Mouse (Mus musculus) B cell, adult 2 months (primary cell): ENCODE measurements around the gene Naip5.
"Not testable (repeated sequence)": the region's sequence is repeated elsewhere in the genome, so short reads cannot be mapped to it uniquely, and the experiment has no call there.

Experiments used
- DNase-seq, 2 experiments: peaks; one replicate each; pipeline ENCODE4 v3.0.0; 2022

Gene Naip5

DNA sequence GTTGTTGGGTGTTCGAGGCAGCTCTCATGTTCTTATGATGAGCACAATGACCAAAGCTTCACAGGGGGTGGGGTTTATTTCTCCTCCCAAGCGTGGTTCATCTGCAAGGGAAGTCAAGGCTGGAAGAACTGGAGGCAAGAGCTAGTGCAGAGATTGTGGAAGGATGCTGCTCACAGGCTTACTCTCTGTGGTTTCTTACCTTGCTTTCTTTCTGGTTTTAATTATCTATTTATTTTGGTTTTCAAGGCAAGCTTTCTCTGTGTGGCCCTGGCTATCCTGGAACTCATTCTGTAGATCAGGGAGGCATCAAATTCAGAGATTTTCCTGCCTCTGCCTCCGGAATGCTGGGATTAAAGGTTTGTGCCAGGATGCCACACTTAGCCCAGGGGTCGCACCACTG lies at the start of gene Naip5:
Gene Naip5 (minus strand): TSS at position 101 of the 400 bp plus-strand sequence.
- DNase-seq = not testable (repeated sequence)

DNA sequence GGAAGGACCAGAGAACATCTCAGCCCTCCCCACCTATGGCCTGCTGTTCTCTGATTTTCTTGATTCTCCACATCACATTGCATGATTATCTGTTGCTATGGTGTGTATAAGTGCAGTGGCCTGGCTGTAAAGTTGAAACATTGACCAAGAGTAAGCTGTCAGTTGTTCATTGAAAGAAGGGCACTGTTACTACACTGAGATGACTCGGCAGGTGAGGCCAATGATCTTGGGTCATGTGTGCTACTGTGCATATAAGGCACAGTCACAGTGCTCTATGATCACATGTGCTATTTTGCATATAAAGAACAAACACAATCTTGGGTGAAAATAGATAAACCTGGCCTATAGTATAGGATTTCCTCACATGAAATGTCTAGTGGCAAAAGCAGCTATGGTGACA lies 38.5 kb upstream of the Naip5 start:
- DNase-seq = no peak

DNA sequence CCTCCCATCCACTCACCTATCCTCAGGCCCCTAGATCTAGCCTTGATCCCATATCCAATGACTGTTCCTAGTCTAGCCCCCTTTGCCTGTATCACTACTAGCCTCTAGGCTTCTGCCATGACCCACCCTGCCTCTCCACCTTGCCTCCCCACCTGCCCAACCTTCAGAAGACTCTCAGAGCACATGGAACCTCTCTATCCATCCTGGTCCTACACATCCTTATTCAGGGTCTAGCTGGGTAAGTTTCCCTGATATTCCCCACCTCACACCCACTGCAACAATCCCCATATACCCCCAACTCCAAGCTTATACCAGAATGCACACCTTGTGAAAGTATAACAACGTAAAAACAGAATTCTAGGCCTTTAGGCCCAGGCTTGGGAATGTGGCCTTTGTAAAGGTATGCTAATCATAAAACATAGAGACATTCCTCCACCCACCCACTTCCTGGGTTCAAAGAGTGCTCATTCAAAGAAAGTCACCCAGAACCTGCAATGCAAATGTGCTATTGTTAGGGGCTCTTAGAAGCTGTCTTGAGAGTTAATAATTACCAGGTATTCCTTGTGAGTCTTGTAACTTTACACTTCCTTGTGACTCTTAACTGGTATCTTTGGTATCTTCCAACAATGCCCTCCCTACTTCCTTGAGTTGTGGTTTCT lies 25.5 kb upstream of the Naip5 start:
- not testable (repeated sequence) for DNase-seq

DNA sequence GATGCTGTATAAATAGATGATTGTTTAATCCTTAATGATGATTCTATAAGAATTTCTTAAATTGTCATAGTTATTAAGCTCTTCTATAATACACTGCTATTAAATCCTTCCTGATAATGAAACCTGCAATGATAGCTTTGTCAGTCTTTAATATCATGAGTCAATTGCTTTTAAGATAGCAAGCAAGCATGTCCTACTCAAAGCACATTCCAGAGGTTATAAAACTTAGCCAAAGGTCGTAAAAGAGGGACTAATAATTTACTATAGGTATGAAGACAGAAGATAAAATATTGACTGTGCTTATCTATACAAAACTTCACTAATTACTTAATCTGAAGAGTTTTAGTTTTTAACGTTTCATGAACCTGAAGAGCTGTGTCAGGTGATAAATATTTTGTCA lies 10.9 kb upstream of the Naip5 start:
- not testable (repeated sequence) for DNase-seq

DNA sequence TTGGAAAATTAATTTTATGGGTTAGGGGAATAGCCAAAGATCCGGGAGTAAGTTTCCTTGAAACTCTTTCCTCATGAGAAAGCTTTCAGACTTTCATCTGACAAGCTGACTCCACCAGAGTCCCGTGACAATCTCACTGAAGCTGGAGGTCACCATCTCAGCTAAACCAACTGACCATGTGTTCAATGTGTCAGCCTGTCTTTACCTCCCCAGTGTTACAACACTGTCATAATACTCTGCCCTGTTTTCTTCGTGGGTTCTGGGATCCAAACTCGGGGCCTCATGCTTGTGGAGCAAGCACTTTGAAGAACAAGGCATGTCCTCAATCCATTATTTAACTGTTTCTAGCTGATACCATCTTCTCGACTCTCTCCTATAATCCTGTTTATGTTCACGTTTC lies 9.8 kb upstream of the Naip5 start:
- not testable (repeated sequence) for DNase-seq

DNA sequence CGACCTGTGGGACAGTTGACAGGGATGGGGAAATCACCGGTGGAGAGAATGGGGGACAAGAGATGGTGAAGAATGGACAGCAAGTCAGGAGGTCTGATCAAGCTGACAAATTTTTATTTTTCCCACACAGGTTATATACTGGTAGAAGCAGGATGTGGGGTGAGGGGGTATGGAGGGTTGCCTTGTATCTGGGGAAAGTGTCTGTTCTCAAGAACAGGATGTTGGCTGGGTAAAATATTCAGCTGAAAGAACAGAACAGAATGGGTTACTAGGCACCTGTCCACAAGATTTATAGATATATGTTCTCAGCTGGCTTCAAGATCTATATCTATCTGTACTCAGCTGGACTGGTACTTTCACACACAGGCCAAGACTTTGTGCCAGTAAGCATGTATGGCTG lies 5.8 kb upstream of the Naip5 start:
- DNase-seq = not testable (repeated sequence)

DNA sequence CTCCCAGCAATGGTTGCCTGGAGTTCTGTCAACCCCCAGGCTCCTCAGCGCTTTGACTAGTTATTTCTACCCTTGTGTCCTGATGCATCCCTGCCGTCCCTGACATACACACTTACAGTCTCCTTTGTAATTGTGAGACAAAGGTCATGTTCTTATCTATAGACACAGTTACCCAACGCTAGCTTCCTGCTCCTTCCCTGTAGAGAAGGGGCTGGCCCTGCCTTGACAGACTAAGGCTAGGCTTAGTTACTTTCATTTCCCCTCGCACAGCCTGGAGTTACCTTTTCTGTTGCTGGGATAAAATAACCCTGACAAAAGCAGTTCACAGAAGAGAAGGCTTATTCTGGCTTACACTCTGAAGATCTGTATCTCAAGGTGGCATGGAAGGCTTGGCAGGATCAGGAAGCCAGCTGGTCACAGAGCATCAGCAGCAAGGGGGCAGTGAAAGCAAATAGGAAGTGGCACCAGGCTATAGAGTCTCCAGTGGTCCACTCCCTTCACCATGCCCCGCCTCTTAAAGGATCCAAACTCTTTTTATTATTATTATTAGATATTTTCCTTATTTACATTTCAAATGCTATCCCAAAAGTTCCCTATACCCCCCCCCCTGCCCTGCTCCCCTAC lies 885 bp upstream of the Naip5 start:
- peak; percentile 3 to 9 for DNase-seq

DNA sequence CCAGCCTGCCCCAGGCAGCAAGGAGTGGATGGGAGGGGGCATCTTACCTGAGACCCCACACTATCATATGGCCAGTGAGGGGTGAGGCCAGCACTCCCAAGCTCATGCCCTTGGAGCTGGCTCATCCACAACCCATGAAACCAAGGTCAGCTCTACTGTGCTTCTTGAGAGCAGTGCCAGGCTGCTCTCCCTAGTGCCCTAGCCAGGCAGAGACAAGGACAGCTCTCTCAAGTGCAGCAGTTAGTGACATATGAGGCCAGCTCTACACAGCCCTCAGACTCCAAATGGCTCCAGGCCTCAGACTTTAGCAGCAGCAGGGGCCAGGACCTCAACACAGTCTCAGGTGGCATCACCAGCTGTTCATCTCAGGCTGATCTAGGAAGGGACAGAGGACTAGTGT lies 2.4 kb downstream of the Naip5 start:
- DNase-seq = no peak

DNA sequence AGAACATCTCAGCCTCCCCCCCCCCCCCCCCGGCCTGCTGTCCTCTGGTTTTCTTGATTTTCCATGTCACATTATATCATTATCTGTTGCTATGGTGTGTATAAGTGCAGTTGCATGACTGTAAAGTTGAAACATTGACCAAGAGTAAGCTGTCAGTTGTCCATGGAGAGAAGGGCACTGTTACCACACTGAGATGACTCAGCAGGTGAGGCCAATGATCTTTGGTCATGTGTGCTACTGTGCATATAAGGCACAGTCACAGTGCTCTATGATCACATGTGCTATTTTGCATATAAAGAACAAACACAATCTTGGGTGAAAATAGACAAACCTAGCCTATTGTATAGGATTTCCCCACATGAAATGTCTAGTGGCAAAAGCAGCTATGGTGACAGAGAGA lies 32.4 kb downstream of the Naip5 start:
- not testable (repeated sequence) for DNase-seq

DNA sequence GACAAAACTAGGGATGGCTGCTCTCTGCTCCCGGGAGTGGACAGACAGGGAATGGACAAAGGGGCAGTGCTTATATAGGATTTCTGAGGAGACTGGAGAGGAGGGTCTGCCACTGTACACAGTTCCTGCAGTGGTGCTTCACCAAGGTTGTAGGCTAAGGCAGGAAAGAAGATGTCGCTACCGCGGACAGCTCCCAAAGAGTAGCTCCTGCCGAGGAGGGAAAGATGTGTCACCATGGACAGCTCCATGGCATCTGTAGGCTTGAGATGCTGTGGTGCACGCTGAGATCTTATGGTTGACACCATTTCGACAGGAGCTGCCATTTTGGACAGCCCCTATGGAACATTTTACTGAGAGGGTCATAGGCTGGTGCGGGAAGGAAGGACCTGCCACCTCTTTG lies 35.6 kb downstream of the Naip5 start:
- peak in 1 of 2 experiments; percentile 7 for DNase-seq

DNA sequence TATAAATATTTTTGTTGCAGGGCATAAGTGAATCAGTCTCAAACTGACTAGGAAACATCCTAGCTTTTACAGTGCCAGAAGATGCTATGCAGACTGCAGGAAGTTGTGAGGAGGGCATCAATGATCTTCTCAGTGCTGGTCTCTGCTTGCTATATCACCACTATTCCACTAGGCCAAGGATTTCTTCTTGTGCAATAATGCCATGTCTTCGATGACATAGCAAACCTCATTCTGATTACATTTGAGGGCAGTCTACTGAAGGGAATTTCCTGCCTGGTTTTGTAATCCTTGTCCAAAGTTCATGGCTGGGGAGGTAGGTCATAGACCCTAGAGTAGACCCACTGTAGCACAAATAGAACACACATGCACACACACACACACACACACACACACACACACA lies 42.8 kb downstream of the Naip5 start:
- no peak for DNase-seq

DNA sequence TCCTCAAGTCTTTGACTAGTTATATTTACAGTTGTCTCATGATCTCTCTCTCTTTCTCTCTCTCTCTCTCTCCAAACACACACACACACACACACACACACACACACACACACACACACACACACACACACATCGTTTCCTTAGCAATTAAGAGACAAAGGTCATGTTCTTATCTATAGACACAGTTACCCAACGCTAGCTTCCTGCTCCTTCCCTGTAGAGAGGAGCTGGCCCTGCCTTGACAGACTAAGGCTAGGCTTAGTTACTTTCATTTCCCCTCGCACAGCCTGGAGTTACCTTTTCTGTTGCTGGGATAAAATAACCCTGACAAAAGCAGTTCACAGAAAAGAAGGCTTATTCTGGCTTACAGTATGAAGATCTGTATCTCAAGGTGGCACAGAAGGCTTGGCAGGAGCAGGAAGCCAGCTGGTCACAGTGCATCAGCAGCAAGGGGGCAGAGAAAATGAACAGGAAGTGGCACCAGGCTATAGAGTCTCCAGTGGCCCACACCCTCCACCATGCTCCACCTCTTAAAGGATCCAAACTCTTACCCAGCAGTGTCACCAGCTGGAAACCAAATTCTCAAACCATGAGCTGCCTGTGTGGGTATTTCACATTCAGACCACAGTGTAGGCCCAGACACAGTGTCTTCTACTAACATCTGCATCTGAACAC lies 44.3 kb downstream of the Naip5 start, which contains the start of gene Naip2:
Gene Naip2 (minus strand): TSS at position 434 of the 675 bp plus-strand sequence.
- peak; percentile 2 to 7 for DNase-seq

DNA sequence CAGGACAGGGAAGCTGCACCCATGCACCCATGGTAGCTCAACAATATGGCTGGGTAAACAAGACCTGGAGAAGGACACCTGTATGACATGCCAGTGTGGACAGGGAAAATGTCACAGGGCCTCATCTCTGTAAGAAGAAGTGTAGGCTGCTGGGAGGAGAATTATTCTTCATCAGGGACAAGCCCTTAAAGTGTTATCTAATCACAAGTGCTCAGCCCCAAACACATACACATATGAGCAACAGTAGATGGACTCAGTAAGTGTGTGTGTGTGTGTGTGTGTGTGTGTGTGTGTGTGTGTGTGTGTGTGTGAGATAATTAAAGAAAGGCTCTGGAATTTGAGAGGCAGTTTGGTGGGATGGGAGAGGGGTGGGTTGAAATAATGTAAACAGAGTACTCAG lies 45.3 kb downstream of the Naip5 start:
- no peak for DNase-seq

DNA sequence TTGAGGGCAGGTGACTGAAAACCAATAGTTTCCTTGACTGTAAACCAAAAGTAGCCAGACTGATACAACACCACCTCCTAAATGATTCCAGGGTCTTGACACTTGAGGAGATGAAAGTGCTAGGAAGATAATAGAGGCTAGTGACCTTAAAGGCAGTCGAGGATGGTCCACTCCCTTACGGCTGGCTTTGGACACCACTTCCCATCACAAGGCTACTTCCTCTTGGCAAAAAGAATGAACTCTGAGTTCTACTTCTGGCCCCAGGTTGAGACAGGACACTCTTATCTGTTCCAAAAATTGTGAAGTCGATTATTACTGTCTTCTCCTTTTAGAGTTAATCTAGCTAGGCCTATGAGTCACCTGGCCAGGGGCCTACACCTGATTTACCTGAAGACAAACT lies 50.7 kb downstream of the Naip5 start:
- no peak for DNase-seq

DNA sequence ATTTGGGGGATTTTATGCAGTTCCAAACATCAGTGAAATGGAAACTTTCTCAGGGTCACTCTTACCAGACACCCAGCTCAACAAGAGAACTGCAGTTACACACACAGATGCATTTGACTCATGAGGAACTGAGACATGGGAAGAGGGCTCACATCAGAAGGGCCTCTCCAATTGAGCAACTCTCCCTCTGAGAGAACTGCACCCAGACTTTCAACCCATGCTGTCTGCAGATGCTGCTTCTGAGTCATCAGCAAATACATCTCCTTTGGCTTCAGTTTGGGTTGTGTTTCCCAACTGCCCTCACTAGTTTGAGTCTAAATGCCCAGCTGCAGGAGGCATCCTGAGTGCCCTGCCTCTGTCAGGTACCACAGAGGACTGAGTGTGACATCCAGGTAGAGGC lies 63.0 kb downstream of the Naip5 start:
- not testable (repeated sequence) for DNase-seq

DNA sequence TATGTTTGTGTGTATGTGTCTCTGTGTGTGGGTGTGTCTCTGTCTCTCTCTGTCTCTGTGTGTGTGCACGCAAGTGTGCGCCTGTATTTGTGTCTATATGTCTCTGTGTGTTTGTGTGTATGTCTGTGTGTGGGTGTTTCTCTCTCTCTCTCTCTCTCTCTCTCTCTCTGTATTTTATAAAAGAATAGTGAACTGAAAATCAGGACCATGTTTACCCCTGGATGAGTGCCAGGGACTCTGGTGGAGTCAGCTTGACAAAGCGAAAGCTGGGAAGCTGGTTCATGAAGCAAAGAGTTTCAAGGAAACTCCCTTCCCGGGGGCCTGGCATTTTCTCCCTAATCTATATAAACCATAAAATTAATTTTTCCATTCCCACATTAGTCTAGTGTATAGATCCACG lies 71.8 kb downstream of the Naip5 start:
- DNase-seq = not testable (repeated sequence)

DNA sequence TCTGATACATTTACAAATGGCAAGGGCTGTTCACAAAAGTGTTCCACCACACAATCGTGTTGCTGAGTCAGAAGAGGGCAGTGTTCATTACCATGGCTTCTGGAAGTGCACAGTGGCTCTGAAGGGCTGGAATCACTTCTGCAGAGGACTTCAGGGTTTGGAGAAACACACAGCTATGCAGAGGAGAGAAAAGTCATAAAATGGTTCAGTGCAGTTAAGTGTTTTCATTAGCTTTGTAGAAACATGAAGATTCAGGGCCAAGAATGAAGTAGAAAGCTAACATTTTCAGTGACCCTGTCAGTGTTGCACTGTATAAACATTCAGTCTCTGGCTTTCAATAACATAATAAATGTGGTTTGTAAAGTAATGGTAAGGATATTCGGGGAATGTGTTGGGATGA lies 79.7 kb downstream of the Naip5 start:
- DNase-seq = not testable (repeated sequence)

DNA sequence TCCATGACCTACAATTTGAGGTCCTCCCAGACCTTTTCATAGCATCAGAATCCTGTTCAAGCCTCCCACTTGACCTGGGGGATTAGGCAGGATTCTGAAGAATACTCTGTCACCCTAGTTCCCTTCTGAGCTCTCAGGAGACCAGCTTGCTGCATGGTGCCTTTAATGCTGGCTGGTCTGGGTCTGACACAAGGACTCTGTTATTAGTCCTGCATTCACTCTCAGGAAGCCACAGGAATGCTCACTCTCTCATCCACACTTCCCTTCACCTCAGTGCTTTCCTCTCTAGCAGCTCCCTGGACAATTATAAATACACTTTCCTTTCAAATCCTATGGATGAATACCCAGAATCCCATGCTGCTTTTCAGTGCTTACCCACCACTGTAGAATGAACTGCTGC lies 83.7 kb downstream of the Naip5 start:
- DNase-seq = not testable (repeated sequence)
